Mouse (Mus musculus) Patski (cell line): ENCODE results near the gene Nppb. TPM values are rescaled to one million over a fixed set of nuclear protein-coding genes. Genes with fewer than 3 reads are reported as not detected.

ENCODE experiments used
- ATAC-seq: fragments of 100-300 bp; one replicate; pipeline ENCODE4 v1.8.0; 2021
- CTCF ChIA-PET: fragments of 350-600 bp; sonication (Branson Sonifier 250); formaldehyde crosslinking; loops from one replicate; lab custom pipeline; 2022; ENCODE audit warnings: inconsistent platforms; lab: Charles Lee
- POLR2A ChIA-PET: fragments of 350-600 bp; sonication (Branson Sonifier 250); formaldehyde crosslinking; loops from one replicate; lab custom pipeline; 2022; ENCODE audit warnings: antibody characterized with exemption, inconsistent platforms; lab: Charles Lee
- DNase-seq: peaks from one replicate; pipeline ENCODE4 v3.0.0-alpha.2; 2011; ENCODE audit warnings: low read depth, low spot score
- H3K27me3 ChIP-seq: fragments of 371-371 bp; one replicate; pipeline ENCODE4 v1.5.1; 2021
- CTCF ChIP-seq: fragments of 100-300 bp; IDR thresholded peaks from one replicate; pipeline ENCODE4 v1.5.1; 2021
- in situ Hi-C: fragments of 300-500 bp; cut with MboI; formaldehyde crosslinking; loops from 3 replicates; pipeline ENCODE4 v1.11.1; 2018; ENCODE audit warnings: low pct_unique_long_range_greater_than_20kb, mixed read lengths
- polyA plus RNA-seq: library from polyadenylated mRNA; unstranded; gene quantifications from one replicate; pipeline ENCODE4 v1.2.3, GENCODE M21; 2021

The Nppb gene
- polyA plus RNA-seq, 1 experiment from 2014 or later, result 0.60 TPM

GRCm38 (mm10) chr4:148030506-148030905, 44.9 kb downstream of the Nppb start:
- ATAC-seq (no peak), DNase-seq (no peak)
- POLR2A ChIA-PET, result no interaction called here
- CTCF ChIA-PET, result interaction anchor here (1.1 kb wide), 1 partner anchor 12 kb away, joined by 3 read pairs; no protein-coding TSS in a partner anchor
- no peaks in the 10 kb centered on the region for H3K27me3 ChIP-seq
- in situ Hi-C loops, result no loop called here
- no peak for TF ChIP-seq CTCF

GRCm38 (mm10) chr4:148033858-148034410, 48.3 kb downstream of the Nppb start:
- CTCF ChIA-PET, result interaction anchor here (1.2 kb wide), 1 partner anchor 33 kb away, joined by 3 read pairs; no protein-coding TSS in a partner anchor
- no peaks in the 10 kb centered on the region for H3K27me3 ChIP-seq
- DNase-seq, result no peak
- no peak for ATAC-seq
- no peak for TF ChIP-seq CTCF
- in situ Hi-C loops, result no loop called here
- POLR2A ChIA-PET, result no interaction called here

- in situ Hi-C loops, result no loop called here
- ChIA-PET CTCF (interaction anchor here (1.0 to 1.2 kb wide), 2 partner anchors 20 to 31 kb away, joined by 3 read pairs; no protein-coding TSS in a partner anchor), POLR2A (no interaction called here)
- H3K27me3 ChIP-seq, result no peaks in the 10 kb centered on the region
- ATAC-seq (no peak), DNase-seq (no peak)
- TF ChIP-seq CTCF, result no peak
Observed at GRCm38 (mm10) chr4:148035440-148035839, 49.9 kb downstream of the Nppb start.

Other genes starting within 250 kb of the Nppb start
- gene Zfp984, start 176.0 kb upstream of the Nppb start, polyA plus RNA-seq, result 0.19 TPM
- gene Zfp933, start 137.4 kb upstream of the Nppb start, polyA plus RNA-seq, result 4.4 TPM
- gene Miip, start 117.0 kb upstream of the Nppb start, polyA plus RNA-seq, result 14.4 TPM
- gene Fv1, start 116.8 kb upstream of the Nppb start, polyA plus RNA-seq, result 9.3 TPM
- gene Mfn2, start 81.1 kb upstream of the Nppb start, polyA plus RNA-seq, result 52.4 TPM
- gene Plod1, start 49.0 kb upstream of the Nppb start, polyA plus RNA-seq, result 39.3 TPM
- 57.2 TPM for gene 2510039O18Rik, start 44.9 kb upstream of the Nppb start, polyA plus RNA-seq
- gene Nppa, start 14.9 kb downstream of the Nppb start, polyA plus RNA-seq, result 0.31 TPM
- 9.2 TPM for gene Clcn6, start 53.0 kb downstream of the Nppb start, polyA plus RNA-seq
- gene Mthfr, start 53.3 kb downstream of the Nppb start, polyA plus RNA-seq, result 20.0 TPM
- 23.8 TPM for gene Agtrap, start 102.2 kb downstream of the Nppb start, polyA plus RNA-seq
- gene Mad2l2, start 144.6 kb downstream of the Nppb start, polyA plus RNA-seq, result 46.0 TPM
- 0.30 TPM for gene Draxin, start 144.9 kb downstream of the Nppb start, polyA plus RNA-seq
- gene Fbxo6, start 166.4 kb downstream of the Nppb start, polyA plus RNA-seq, result 68.4 TPM
- 29.7 TPM for gene Fbxo44, start 174.7 kb downstream of the Nppb start, polyA plus RNA-seq
- 20.9 TPM for gene Fbxo2, start 174.8 kb downstream of the Nppb start, polyA plus RNA-seq